Mouse (Mus musculus): ENCODE measurements around the gene Zcchc14. TPM values are rescaled to one million over a fixed set of nuclear protein-coding genes. Genes with fewer than 3 reads are reported as not detected.

The Zcchc14 gene
- 0.19 TPM for polyA plus RNA-seq (2017; shearing (Covaris generic))

DNA sequence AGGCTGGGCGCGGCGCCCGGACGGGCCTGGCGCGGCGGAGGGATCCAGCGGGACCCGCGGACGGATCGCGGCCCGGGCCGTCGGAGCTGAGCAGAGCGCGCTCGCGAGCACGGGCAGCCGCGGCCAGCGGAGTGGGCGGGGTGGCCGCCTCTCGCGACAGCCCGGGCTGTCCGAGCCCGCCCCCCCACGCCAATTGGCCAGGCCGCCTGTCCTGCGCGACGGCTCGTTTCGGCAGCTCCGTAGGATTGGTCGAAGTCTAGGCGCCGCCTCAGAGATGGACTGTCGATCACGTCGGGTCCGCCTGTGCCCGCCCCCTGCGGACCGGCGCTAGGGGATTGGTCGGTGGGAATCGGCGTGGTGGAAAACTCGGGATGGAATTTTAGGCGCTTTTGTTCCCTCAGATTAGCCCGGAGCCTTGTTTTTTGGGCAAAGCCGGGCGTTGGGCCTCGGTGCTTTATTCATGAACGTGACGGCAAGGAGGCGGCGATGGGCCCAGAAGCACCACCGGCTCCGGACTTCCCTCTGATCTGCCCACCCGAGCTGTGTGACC lies at the start of gene Zcchc14:
Gene Zcchc14, minus strand, starts transcription at position 128 of the 550 bp plus-strand sequence.

DNA sequence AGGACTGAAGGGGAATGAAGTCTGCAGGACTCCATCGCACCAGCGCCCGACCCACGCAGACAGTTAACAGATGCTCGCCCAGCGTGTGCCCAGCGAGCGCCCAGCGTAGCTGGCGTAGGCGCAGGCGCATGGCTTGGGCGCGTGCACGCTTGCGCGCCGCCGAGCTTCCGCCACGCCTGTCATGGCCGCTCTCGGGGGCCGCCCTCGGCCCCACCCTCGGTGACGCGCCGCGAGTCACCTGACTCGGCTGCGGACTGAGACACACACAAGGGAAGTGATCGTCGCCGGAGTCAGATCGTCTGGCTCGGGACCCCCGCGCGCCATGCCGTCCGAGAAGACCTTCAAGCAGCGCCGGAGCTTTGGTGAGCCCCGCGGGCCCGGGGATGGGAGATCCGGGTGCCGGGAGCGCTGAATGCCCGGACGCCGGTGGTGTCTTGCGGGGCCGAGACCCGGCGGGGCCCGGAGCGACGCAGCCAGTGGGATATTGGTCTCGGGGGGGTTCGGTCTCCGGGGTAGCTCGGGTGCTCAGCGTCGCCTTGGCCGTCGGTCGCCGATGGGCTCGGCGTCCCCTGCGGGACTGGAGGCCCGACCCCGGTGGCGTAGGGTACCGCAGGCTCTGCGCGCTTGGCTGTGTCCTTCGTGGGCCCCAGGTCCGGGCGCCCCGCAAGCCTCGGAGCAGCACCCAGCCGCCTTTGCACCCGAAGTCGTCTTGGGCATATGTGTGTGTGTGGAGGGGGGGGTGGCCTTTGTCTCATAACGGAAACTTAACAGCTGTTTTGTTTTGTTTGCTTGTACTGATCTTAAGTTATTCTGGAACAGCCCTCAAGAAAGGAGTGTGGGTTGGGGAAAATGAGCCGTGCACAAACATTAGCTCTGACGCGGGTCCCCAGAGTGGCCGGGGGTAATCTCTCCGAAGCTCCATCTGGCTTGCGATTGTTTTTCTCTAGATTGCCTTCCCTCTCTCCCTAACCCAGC lies 62.2 kb downstream of the Zcchc14 start, which contains the start of gene Map1lc3b:
Gene Map1lc3b, plus strand, starts transcription at position 159 of the 975 bp plus-strand sequence.

DNA sequence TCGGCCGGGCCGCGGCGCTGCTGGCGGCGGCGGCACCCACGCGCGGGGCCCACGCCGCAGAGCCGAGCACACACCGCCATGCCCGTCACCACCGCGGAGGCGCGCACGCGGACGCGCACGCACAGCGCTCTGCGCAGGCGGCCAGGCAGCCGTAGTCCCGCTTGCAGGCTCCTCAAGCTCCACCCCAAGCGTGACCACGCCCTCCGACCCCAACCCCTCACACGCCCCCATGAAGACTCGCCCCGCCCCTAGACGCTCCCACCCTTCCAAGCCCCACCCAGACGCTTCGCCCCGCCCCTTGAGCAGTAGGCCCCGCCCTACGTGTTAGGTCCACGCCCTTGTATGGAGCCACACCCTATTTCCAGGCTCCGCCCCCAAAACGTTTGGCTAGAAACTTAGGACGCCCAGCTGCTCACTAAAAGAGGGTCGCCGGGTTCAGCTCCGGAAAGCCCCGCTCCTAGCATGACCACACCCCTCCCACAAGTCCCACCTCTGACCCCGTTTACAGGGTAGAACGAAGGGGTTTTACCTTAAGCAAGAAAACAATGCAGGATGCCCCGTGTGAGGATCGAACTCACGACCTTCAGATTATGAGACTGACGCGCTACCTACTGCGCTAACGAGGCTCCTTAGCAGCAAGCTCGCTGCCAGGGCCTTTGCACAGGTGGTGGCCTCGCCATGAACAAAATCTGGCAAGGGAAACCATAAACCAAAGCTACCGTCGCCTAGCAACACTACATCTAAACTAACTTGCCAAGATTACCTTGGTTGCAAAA lies 73.8 kb downstream of the Zcchc14 start, which contains the start of gene Fbxo31:
Gene Fbxo31, minus strand, starts transcription at position 131 of the 776 bp plus-strand sequence.

Other genes starting within 250 kb of the Zcchc14 start
- gene 1700018B08Rik, start 108.6 kb downstream of the Zcchc14 start, polyA plus RNA-seq (2017; shearing (Covaris generic)) = not detected
- gene Fbxo31, start 74.1 kb downstream of the Zcchc14 start, polyA plus RNA-seq (2017; shearing (Covaris generic)) = 28.5 TPM
- 528 TPM for gene Map1lc3b, start 62.5 kb downstream of the Zcchc14 start, polyA plus RNA-seq (2017; shearing (Covaris generic))
- gene Jph3, start 76.7 kb upstream of the Zcchc14 start, polyA plus RNA-seq (2017; shearing (Covaris generic)) = not detected
- 44.9 TPM for gene Klhdc4, start 176.7 kb upstream of the Zcchc14 start, polyA plus RNA-seq (2017; shearing (Covaris generic))